Mouse (Mus musculus) heart, embryonic 11.5 days (tissue): ENCODE data around the gene Pou2f1. TPM values are rescaled to one million over a fixed set of nuclear protein-coding genes. Genes with fewer than 3 reads are reported as not detected.

Experiments used
- ATAC-seq: fragments of 200-750 bp; cut with Nextera tagmentation; replicated peaks from 2 replicates; pipeline ENCODE4 v1.8.0; 2017; ENCODE audit warnings: moderate library complexity; ENCODE audit not compliant: insufficient number of reproducible peaks, low FRiP score, low TSS enrichment
- H3K27ac ChIP-seq: fragments of 300-500 bp; sonication (generic); 2 replicates; pipeline ENCODE4 v1.5.1; 2014; ENCODE audit warnings: mild to moderate bottlenecking, low read depth, low read length
- H3K27me3 ChIP-seq: fragments of 300-500 bp; sonication (generic); 2 replicates; pipeline ENCODE4 v1.6.1; 2014; ENCODE audit warnings: mild to moderate bottlenecking, low read length, mixed read lengths; ENCODE audit not compliant: control insufficient read depth, insufficient read depth
- H3K36me3 ChIP-seq: fragments of 300-500 bp; sonication (generic); 2 replicates; pipeline ENCODE4 v1.6.1; 2014; ENCODE audit warnings: mild to moderate bottlenecking, low read length, moderate library complexity, mixed read lengths; ENCODE audit not compliant: control insufficient read depth, insufficient read depth
- H3K4me1 ChIP-seq: fragments of 300-500 bp; sonication (generic); 2 replicates; pipeline ENCODE4 v1.6.1; 2014; ENCODE audit warnings: low read length; ENCODE audit not compliant: control insufficient read depth, insufficient read depth
- H3K4me2 ChIP-seq: fragments of 300-500 bp; sonication (generic); 2 replicates; pipeline ENCODE4 v1.6.1; 2014; ENCODE audit warnings: mild to moderate bottlenecking, moderate library complexity
- H3K4me3 ChIP-seq: fragments of 300-500 bp; sonication (generic); 2 replicates; pipeline ENCODE4 v1.5.1; 2014; ENCODE audit warnings: low read depth, low read length
- H3K9ac ChIP-seq: fragments of 300-500 bp; sonication (generic); 2 replicates; pipeline ENCODE4 v1.6.1; 2014; ENCODE audit warnings: mild to moderate bottlenecking, low read depth, low read length, moderate library complexity
- H3K9me3 ChIP-seq: fragments of 300-500 bp; sonication (generic); replicated peaks from 2 replicates; pipeline ENCODE4 v1.6.1; 2016; ENCODE audit warnings: low read length; ENCODE audit not compliant: control insufficient read depth
- WGBS: fragments of 180-500 bp; shearing (Covaris S2); extraction: QIAGEN DNeasy Blood & Tissue Kit; methylation state at CpG from one replicate; pipeline ENCODE4 v1.1.7; 2014; ENCODE audit not compliant: insufficient replicate concordance; 5-methylcytosine and 5-hydroxymethylcytosine counted together
- polyA plus RNA-seq: library from polyadenylated mRNA; unstranded; fragments of >200 nt; fragmentation: Nextera tagmentation; extraction: Ambion mirVana; gene quantifications from 2 replicates; pipeline ENCODE4 v1.2.1, GENCODE M21; 2014

The Pou2f1 gene
- polyA plus RNA-seq, 1 experiment from 2014 or later, result 16.7 TPM

- WGBS, result 60% methylated on average over 9 of the region's 9 CpGs
- peaks cover 6% of the 10 kb centered on the region; the same call in 1 of the 2 replicates for H3K4me1 ChIP-seq
- no peak overlapping the region for H3K4me3 ChIP-seq
- no peak for ATAC-seq
- H3K27ac ChIP-seq, result peak overlapping the region; percentile 19; the same call in 1 of the 2 replicates
- no peak overlapping the region for H3K9ac ChIP-seq
- no peak overlapping the region for H3K4me2 ChIP-seq
- no peaks in the 10 kb centered on the region for H3K27me3 ChIP-seq
- no peaks in the 10 kb centered on the region for H3K9me3 ChIP-seq
- no peaks in the 10 kb centered on the region for H3K36me3 ChIP-seq
Measured at GRCm38 (mm10) chr1:165860373-165861234, 141.9 kb downstream of the Pou2f1 start.

- WGBS, result 78% methylated on average over 5 of the region's 5 CpGs
- Histone ChIP-seq H3K9ac (no peak overlapping the region), H3K27me3 (peaks cover 1% of the 10 kb centered on the region; the same call in 1 of the 2 replicates), H3K36me3 (no peaks in the 10 kb centered on the region), H3K27ac (no peak overlapping the region), H3K4me2 (no peak overlapping the region), H3K4me3 (no peak overlapping the region), H3K9me3 (no peaks in the 10 kb centered on the region), H3K4me1 (no peaks in the 10 kb centered on the region)
- no peak for ATAC-seq
Measured at GRCm38 (mm10) chr1:165858356-165858755, 144.1 kb downstream of the Pou2f1 start.

GRCm38 (mm10) chr1:165857279-165857678 lies 145.2 kb downstream of the Pou2f1 start:
- H3K4me1 ChIP-seq, result no peaks in the 10 kb centered on the region
- H3K4me2 ChIP-seq, result no peak overlapping the region
- ATAC-seq, result no peak
- no peaks in the 10 kb centered on the region for H3K9me3 ChIP-seq
- no peak overlapping the region for H3K9ac ChIP-seq
- WGBS, result 85% methylated on average over 11 of the region's 11 CpGs
- H3K36me3 ChIP-seq, result no peaks in the 10 kb centered on the region
- H3K27ac ChIP-seq, result no peak overlapping the region
- H3K27me3 ChIP-seq, result peaks cover 4% of the 10 kb centered on the region; the same call in 1 of the 2 replicates
- H3K4me3 ChIP-seq, result no peak overlapping the region

GRCm38 (mm10) chr1:165855759-165856545 lies 146.5 kb downstream of the Pou2f1 start:
- ATAC-seq, result no peak
- Histone ChIP-seq H3K27me3 (peaks cover 4% of the 10 kb centered on the region; the same call in 1 of the 2 replicates), H3K27ac (no peak overlapping the region), H3K9ac (no peak overlapping the region), H3K4me2 (no peak overlapping the region), H3K4me3 (no peak overlapping the region), H3K4me1 (no peaks in the 10 kb centered on the region), H3K9me3 (no peaks in the 10 kb centered on the region), H3K36me3 (no peaks in the 10 kb centered on the region)
- WGBS, result 64% methylated on average over 9 of the region's 9 CpGs

GRCm38 (mm10) chr1:165853729-165854420 lies 148.6 kb downstream of the Pou2f1 start:
- no peak for ATAC-seq
- 0 out of 2 replicates have a peak, but pooled peaks cover 4% of the 10 kb centered on the region for H3K4me1 ChIP-seq
- no peaks in the 10 kb centered on the region for H3K9me3 ChIP-seq
- no peak overlapping the region for H3K4me2 ChIP-seq
- H3K27ac ChIP-seq, result no peak overlapping the region
- no peak overlapping the region for H3K4me3 ChIP-seq
- WGBS, result 52% methylated on average over 10 of the region's 10 CpGs
- no peak overlapping the region for H3K9ac ChIP-seq
- no peaks in the 10 kb centered on the region for H3K36me3 ChIP-seq
- H3K27me3 ChIP-seq, result peaks cover 10% of the 10 kb centered on the region; the same call in 1 of the 2 replicates

- Histone ChIP-seq H3K4me3 (no peak overlapping the region), H3K4me1 (0 out of 2 replicates have a peak, but pooled peaks cover 4% of the 10 kb centered on the region), H3K27me3 (peaks cover 10% of the 10 kb centered on the region; the same call in 1 of the 2 replicates), H3K4me2 (no peak overlapping the region), H3K36me3 (no peaks in the 10 kb centered on the region), H3K27ac (no peak overlapping the region), H3K9ac (no peak overlapping the region), H3K9me3 (no peaks in the 10 kb centered on the region)
- ATAC-seq, result no peak
- 61% methylated on average over 4 of the region's 4 CpGs for WGBS
Measured at GRCm38 (mm10) chr1:165853131-165853721, 149.3 kb downstream of the Pou2f1 start.

- Histone ChIP-seq H3K4me3 (no peak overlapping the region), H3K9ac (no peak overlapping the region), H3K27me3 (peaks cover 10% of the 10 kb centered on the region; the same call in 1 of the 2 replicates), H3K36me3 (no peaks in the 10 kb centered on the region), H3K4me1 (0 out of 2 replicates have a peak, but pooled peaks cover 4% of the 10 kb centered on the region), H3K9me3 (no peaks in the 10 kb centered on the region), H3K27ac (no peak overlapping the region), H3K4me2 (no peak overlapping the region)
- no peak for ATAC-seq
- 68% methylated on average over 5 of the region's 5 CpGs for whole genome bisulfite sequencing
Measured at GRCm38 (mm10) chr1:165852131-165852530, 150.3 kb downstream of the Pou2f1 start.
